10 mouse cellular contexts compared by ENCODE assay signal in genomic region chr11:69428751-69429150, GRCm38 (mm10). TPM values are rescaled to one million over a fixed set of nuclear protein-coding genes. Genes with fewer than 3 reads are reported as not detected.
A peak's percentile ranks its signal among the peaks of the same experiment; 100 is the strongest.
DNase-seq lines count a peak whose midpoint lies in the region; ATAC-seq lines count a peak whose summit lies in the region.
"Had no signal": no experiment of that assay in that cellular context is flagged by ENCODE, and none has a peak within 500 bp of the region (broad histone marks: within the 10 kb centered on the region; RNA-seq: fewer than 3 reads in every experiment).

No protein-coding gene starts in this region.

- peak; percentile 43 to 48 for DNase-seq in heart, postnatal 14 days
- DNase-seq in adrenal gland, postnatal 14 days, result peak; percentile 72
- peak; percentile 85 for DNase-seq in kidney, postnatal 10 days
- DNase-seq in naive thymus-derived CD4-positive, alpha-beta T cell, adult 2 months (ENCODE audit: low read depth), result peak; percentile 52
- DNase-seq in layer of hippocampus, postnatal 14 days (ENCODE audit: low spot score in 2 of 2), result no peak
- DNase-seq in cerebellum, adult 11 months, result no peak

- H3K4me3 ChIP-seq in heart, embryonic 11.5 days (ENCODE audit: low read depth, low read length), result no peak overlapping the region
- H3K4me3 ChIP-seq in forebrain, embryonic 12.5 days (replicated peaks), result no peak overlapping the region
- H3K4me3 ChIP-seq: heart, adult 2 months; midbrain, embryonic 12.5 days had no signal

- peaks cover 7% of the 10 kb centered on the region for H3K27me3 ChIP-seq in heart, embryonic 11.5 days (ENCODE audit: control insufficient read depth, insufficient read depth, low read length)
- peaks cover 9% of the 10 kb centered on the region; the same call in 1 of the 2 replicates for H3K27me3 ChIP-seq in forebrain, embryonic 12.5 days
- H3K27me3 ChIP-seq: midbrain, embryonic 12.5 days had no signal

- ATAC-seq in heart, embryonic 11.5 days (replicated peaks; ENCODE audit: insufficient number of reproducible peaks, low FRiP score, low TSS enrichment), result no peak
- ATAC-seq in forebrain, embryonic 12.5 days (ENCODE audit: low FRiP score), result no peak

- H3K4me1 ChIP-seq in heart, embryonic 11.5 days (ENCODE audit: control insufficient read depth, insufficient read depth, low read length), result peaks cover 9% of the 10 kb centered on the region; the same call in 1 of the 2 replicates
- H3K4me1 ChIP-seq in forebrain, embryonic 12.5 days, result peaks cover 5% of the 10 kb centered on the region; the same call in 1 of the 2 replicates

- H3K27ac ChIP-seq in heart, embryonic 11.5 days (ENCODE audit: low read depth, low read length), result no peak overlapping the region
- no peak overlapping the region for H3K27ac ChIP-seq in forebrain, embryonic 12.5 days
- H3K27ac ChIP-seq: heart, adult 2 months; midbrain, embryonic 12.5 days had no signal

- no peak overlapping the region for H3K9ac ChIP-seq in heart, embryonic 11.5 days (ENCODE audit: low read depth, low read length)
- no peak overlapping the region for H3K9ac ChIP-seq in forebrain, embryonic 12.5 days
- H3K9ac ChIP-seq: midbrain, embryonic 12.5 days had no signal

- H3K9me3 ChIP-seq in heart, embryonic 11.5 days (replicated peaks; ENCODE audit: control insufficient read depth, low read length), result no peaks in the 10 kb centered on the region
- no peaks in the 10 kb centered on the region for H3K9me3 ChIP-seq in forebrain, embryonic 12.5 days
- H3K9me3 ChIP-seq: midbrain, embryonic 12.5 days had no signal

- intact Hi-C loops in heart, postnatal 14 days (cut with DNase I), result no loop called here

- 20% methylated on average over 4 of the region's 4 CpGs for WGBS in heart, embryonic 11.5 days (ENCODE audit: insufficient replicate concordance)
- 30% methylated on average over 4 of the region's 4 CpGs for WGBS in forebrain, embryonic 12.5 days

- no peaks in the 10 kb centered on the region for H3K36me3 ChIP-seq in heart, embryonic 11.5 days (ENCODE audit: control insufficient read depth, insufficient read depth, low read length)
- no peaks in the 10 kb centered on the region for H3K36me3 ChIP-seq in forebrain, embryonic 12.5 days (replicated peaks)
- H3K36me3 ChIP-seq: midbrain, embryonic 12.5 days had no signal

- H3K4me2 ChIP-seq in heart, embryonic 11.5 days, result no peak overlapping the region
- H3K4me2 ChIP-seq in forebrain, embryonic 12.5 days, result no peak overlapping the region
- H3K4me2 ChIP-seq: midbrain, embryonic 12.5 days had no signal

RNA-seq across cellular contexts. Expression of gene Kdm6b, which starts 15.3 kb away (rescaled TPM):
- total RNA-seq in heart, postnatal 14 days (2021), result 10 to 100 TPM; 45.7 to 50.6 TPM
- 21.5 and 25.1 TPM in 2 replicates for polyA plus RNA-seq in heart, embryonic 11.5 days (2014; fragmentation: Nextera tagmentation; extraction: Ambion mirVana)
- 53.7 and 61.3 TPM in 2 replicates for total RNA-seq in adrenal gland, postnatal 14 days (2021)
- polyA plus RNA-seq in forebrain, embryonic 12.5 days (2016; fragmentation: Nextera tagmentation; extraction: Ambion mirVana), result 50.8 and 53.3 TPM in 2 replicates
- total RNA-seq in layer of hippocampus, postnatal 14 days (2021), result 10 to 100 TPM; 41.7 to 42.8 TPM

RNA-seq across cellular contexts. Expression of gene Tmem88, which starts 30.7 kb away (rescaled TPM):
- total RNA-seq in heart, postnatal 14 days (2021), result 10 to 100 TPM; 37.4 to 39.6 TPM
- polyA plus RNA-seq in heart, embryonic 11.5 days (2014; fragmentation: Nextera tagmentation; extraction: Ambion mirVana), result 30.5 and 31.7 TPM in 2 replicates
- 29.5 and 30.2 TPM in 2 replicates for total RNA-seq in adrenal gland, postnatal 14 days (2021)
- 9.1 and 11.2 TPM in 2 replicates for polyA plus RNA-seq in forebrain, embryonic 12.5 days (2016; fragmentation: Nextera tagmentation; extraction: Ambion mirVana)
- total RNA-seq in layer of hippocampus, postnatal 14 days (2021), result 1 to 10 TPM; 2.1 to 2.3 TPM

RNA-seq across cellular contexts. Expression of gene Cyb5d1, which starts 33.3 kb away (rescaled TPM):
- 10 to 100 TPM; 25.0 to 29.3 TPM for total RNA-seq in heart, postnatal 14 days (2021)
- 19.6 and 25.0 TPM in 2 replicates for polyA plus RNA-seq in heart, embryonic 11.5 days (2014; fragmentation: Nextera tagmentation; extraction: Ambion mirVana)
- total RNA-seq in adrenal gland, postnatal 14 days (2021), result 34.2 and 42.6 TPM in 2 replicates
- 55.0 and 60.9 TPM in 2 replicates for polyA plus RNA-seq in forebrain, embryonic 12.5 days (2016; fragmentation: Nextera tagmentation; extraction: Ambion mirVana)
- total RNA-seq in layer of hippocampus, postnatal 14 days (2021), result 10 to 100 TPM; 36.0 to 39.7 TPM

RNA-seq across cellular contexts. Expression of gene Naa38, which starts 33.5 kb away (rescaled TPM):
- total RNA-seq in heart, postnatal 14 days (2021), result 10 to 100 TPM; 85.4 to 91.7 TPM
- 166 and 170 TPM in 2 replicates for polyA plus RNA-seq in heart, embryonic 11.5 days (2014; fragmentation: Nextera tagmentation; extraction: Ambion mirVana)
- total RNA-seq in adrenal gland, postnatal 14 days (2021), result 124 and 137 TPM in 2 replicates
- 91.7 and 103 TPM in 2 replicates for polyA plus RNA-seq in forebrain, embryonic 12.5 days (2016; fragmentation: Nextera tagmentation; extraction: Ambion mirVana)
- total RNA-seq in layer of hippocampus, postnatal 14 days (2021), result 100 to 1,000 TPM in 1 of 2 experiments, 10 to 100 TPM in 1; 99.3 to 111 TPM

RNA-seq across cellular contexts. Expression of gene Chd3, which starts 59.5 kb away (rescaled TPM):
- 10 to 100 TPM; 45.4 to 47.4 TPM for total RNA-seq in heart, postnatal 14 days (2021)
- 15.5 and 21.8 TPM in 2 replicates for polyA plus RNA-seq in heart, embryonic 11.5 days (2014; fragmentation: Nextera tagmentation; extraction: Ambion mirVana)
- 109 and 118 TPM in 2 replicates for total RNA-seq in adrenal gland, postnatal 14 days (2021)
- polyA plus RNA-seq in forebrain, embryonic 12.5 days (2016; fragmentation: Nextera tagmentation; extraction: Ambion mirVana), result 94.3 and 98.3 TPM in 2 replicates
- 100 to 1,000 TPM; 519 to 534 TPM for total RNA-seq in layer of hippocampus, postnatal 14 days (2021)

Comparison
In these comparisons a context has a peak if more than half of its experiments do, and no peak if none do; other contexts are left out.
1. DNase-seq: peak in heart, postnatal 14 days (2 of 2), adrenal gland, postnatal 14 days (single experiment), kidney, postnatal 10 days (single experiment) and naive thymus-derived CD4-positive, alpha-beta T cell, adult 2 months (single experiment); none in layer of hippocampus, postnatal 14 days (0 of 2) and cerebellum, adult 11 months (single experiment).